Mouse (Mus musculus): ENCODE results near the gene Mttp. TPM values are rescaled to one million over a fixed set of nuclear protein-coding genes. Genes with fewer than 3 reads are reported as not detected.
"Not testable (repeated sequence)": the region's sequence is repeated elsewhere in the genome, so short reads cannot be mapped to it uniquely, and the experiment has no call there.

Mttp gene
- total RNA-seq, 1 experiment from 2014 or later, result 3.8 TPM

GRCm38 (mm10) chr3:138139663-138140062 is 5.1 kb downstream of the Mttp start:
- ATAC-seq (ENCODE audit: extremely low read depth, insufficient number of reproducible peaks, low FRiP score, poor library complexity, severe bottlenecking), result no peak

GRCm38 (mm10) chr3:138138146-138138545 is 6.6 kb downstream of the Mttp start:
- ATAC-seq (ENCODE audit: extremely low read depth, insufficient number of reproducible peaks, low FRiP score, poor library complexity, severe bottlenecking), result not testable (repeated sequence)

- no peak for ATAC-seq (ENCODE audit: extremely low read depth, insufficient number of reproducible peaks, low FRiP score, poor library complexity, severe bottlenecking)
Observed at GRCm38 (mm10) chr3:138134528-138134927, 10.2 kb downstream of the Mttp start.

- ATAC-seq (ENCODE audit: extremely low read depth, insufficient number of reproducible peaks, low FRiP score, poor library complexity, severe bottlenecking), result no peak
Observed at GRCm38 (mm10) chr3:138133916-138134315, 10.9 kb downstream of the Mttp start.

- ATAC-seq (ENCODE audit: extremely low read depth, insufficient number of reproducible peaks, low FRiP score, poor library complexity, severe bottlenecking), result no peak
Observed at GRCm38 (mm10) chr3:138133463-138133862, 11.3 kb downstream of the Mttp start.

GRCm38 (mm10) chr3:138131168-138131567 is 13.6 kb downstream of the Mttp start:
- ATAC-seq (ENCODE audit: extremely low read depth, insufficient number of reproducible peaks, low FRiP score, poor library complexity, severe bottlenecking), result no peak

GRCm38 (mm10) chr3:138130692-138131091 is 14.1 kb downstream of the Mttp start:
- ATAC-seq (ENCODE audit: extremely low read depth, insufficient number of reproducible peaks, low FRiP score, poor library complexity, severe bottlenecking), result no peak

- ATAC-seq (ENCODE audit: extremely low read depth, insufficient number of reproducible peaks, low FRiP score, poor library complexity, severe bottlenecking), result no peak
Observed at GRCm38 (mm10) chr3:138129110-138129509, 15.7 kb downstream of the Mttp start.

GRCm38 (mm10) chr3:138123842-138124241 is 20.9 kb downstream of the Mttp start:
- ATAC-seq (ENCODE audit: extremely low read depth, insufficient number of reproducible peaks, low FRiP score, poor library complexity, severe bottlenecking), result no peak

- ATAC-seq (ENCODE audit: extremely low read depth, insufficient number of reproducible peaks, low FRiP score, poor library complexity, severe bottlenecking), result no peak
Observed at GRCm38 (mm10) chr3:138121461-138121860, 23.3 kb downstream of the Mttp start.

- no peak for ATAC-seq (ENCODE audit: extremely low read depth, insufficient number of reproducible peaks, low FRiP score, poor library complexity, severe bottlenecking)
Observed at GRCm38 (mm10) chr3:138119444-138120105, 25.2 kb downstream of the Mttp start.

- no peak for ATAC-seq (ENCODE audit: extremely low read depth, insufficient number of reproducible peaks, low FRiP score, poor library complexity, severe bottlenecking)
Observed at GRCm38 (mm10) chr3:138118831-138119230, 25.9 kb downstream of the Mttp start.

GRCm38 (mm10) chr3:138118392-138118791 is 26.4 kb downstream of the Mttp start:
- no peak for ATAC-seq (ENCODE audit: extremely low read depth, insufficient number of reproducible peaks, low FRiP score, poor library complexity, severe bottlenecking)

GRCm38 (mm10) chr3:138116871-138117270 is 27.9 kb downstream of the Mttp start:
- no peak for ATAC-seq (ENCODE audit: extremely low read depth, insufficient number of reproducible peaks, low FRiP score, poor library complexity, severe bottlenecking)

GRCm38 (mm10) chr3:138114106-138114505 is 30.7 kb downstream of the Mttp start:
- ATAC-seq (ENCODE audit: extremely low read depth, insufficient number of reproducible peaks, low FRiP score, poor library complexity, severe bottlenecking), result no peak

GRCm38 (mm10) chr3:138110910-138111782 is 33.6 kb downstream of the Mttp start:
- no peak for ATAC-seq (ENCODE audit: extremely low read depth, insufficient number of reproducible peaks, low FRiP score, poor library complexity, severe bottlenecking)

GRCm38 (mm10) chr3:138106887-138107286 is 37.9 kb downstream of the Mttp start:
- ATAC-seq (ENCODE audit: extremely low read depth, insufficient number of reproducible peaks, low FRiP score, poor library complexity, severe bottlenecking), result no peak

- ATAC-seq (ENCODE audit: extremely low read depth, insufficient number of reproducible peaks, low FRiP score, poor library complexity, severe bottlenecking), result no peak
Observed at GRCm38 (mm10) chr3:138105056-138105455, 39.7 kb downstream of the Mttp start.

GRCm38 (mm10) chr3:138103690-138104089 is 41.1 kb downstream of the Mttp start:
- ATAC-seq (ENCODE audit: extremely low read depth, insufficient number of reproducible peaks, low FRiP score, poor library complexity, severe bottlenecking), result no peak

GRCm38 (mm10) chr3:138101936-138102335 is 42.8 kb downstream of the Mttp start:
- no peak for ATAC-seq (ENCODE audit: extremely low read depth, insufficient number of reproducible peaks, low FRiP score, poor library complexity, severe bottlenecking)
